Mouse (Mus musculus): ENCODE data around the gene Opcml.
A peak's percentile ranks its signal among the peaks of the same experiment; 100 is the strongest.

Gene Opcml

DNA sequence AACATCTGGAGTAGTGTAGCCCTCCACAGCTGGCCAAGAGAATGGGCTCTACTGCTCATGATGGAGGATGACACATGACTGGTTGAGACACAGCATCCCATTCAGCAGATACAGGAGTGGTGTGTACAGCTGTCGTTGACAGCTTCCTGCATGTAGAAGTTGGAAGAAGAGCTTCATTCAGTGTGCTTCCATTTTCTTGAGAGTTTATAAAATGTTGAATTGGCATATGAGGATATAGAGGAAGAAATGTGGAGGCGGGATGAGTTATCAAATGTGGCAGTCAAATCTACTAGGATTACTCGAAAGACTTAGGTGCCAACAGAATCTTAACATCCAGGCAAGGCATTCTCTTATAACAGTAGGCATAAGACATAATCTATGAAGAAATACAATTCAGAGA is 723.3 kb downstream of the Opcml start:
- peak; percentile 68; the same call in 1 of the 2 replicates for ATAC-seq (ENCODE audit: low TSS enrichment)

DNA sequence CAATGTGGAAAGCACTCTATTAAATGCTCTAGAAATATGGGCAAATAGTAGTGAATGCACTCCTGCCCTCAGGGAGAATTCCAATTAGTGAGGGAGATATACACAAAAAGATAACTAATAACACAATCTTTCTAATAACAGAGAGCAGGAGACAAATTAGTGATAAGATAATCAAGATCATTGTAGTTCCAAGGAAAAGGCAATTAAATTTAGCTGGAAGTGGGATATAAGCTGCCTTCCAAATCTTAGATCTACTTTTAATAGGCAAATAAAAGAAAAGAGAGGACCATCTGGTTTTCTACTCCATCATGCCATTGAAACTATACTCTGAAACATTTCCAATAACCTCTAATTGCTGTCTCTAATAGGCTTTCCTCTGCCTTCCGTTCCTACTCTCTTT is 742.6 kb downstream of the Opcml start:
- ATAC-seq (ENCODE audit: low TSS enrichment), result no peak

DNA sequence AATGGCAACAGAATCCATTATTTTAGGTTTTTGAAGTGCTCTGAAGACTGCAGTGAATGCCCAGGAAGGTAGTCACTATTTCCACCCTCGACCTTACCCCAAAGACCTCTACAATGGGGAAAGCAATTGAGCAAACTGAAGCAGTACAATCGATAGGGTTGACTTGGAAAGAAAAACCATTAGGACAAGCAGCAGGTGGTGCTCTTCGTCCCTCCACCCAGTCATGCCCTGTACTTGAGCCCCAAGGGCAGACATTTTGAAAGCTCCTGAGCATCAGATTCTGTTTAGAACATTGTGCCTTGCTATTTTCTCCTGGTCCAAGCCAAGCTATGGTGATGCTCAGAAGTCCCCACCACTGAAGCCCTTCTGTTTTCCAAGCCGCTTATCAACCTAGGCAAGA is 744.4 kb downstream of the Opcml start:
- ATAC-seq (ENCODE audit: low TSS enrichment), result no peak

DNA sequence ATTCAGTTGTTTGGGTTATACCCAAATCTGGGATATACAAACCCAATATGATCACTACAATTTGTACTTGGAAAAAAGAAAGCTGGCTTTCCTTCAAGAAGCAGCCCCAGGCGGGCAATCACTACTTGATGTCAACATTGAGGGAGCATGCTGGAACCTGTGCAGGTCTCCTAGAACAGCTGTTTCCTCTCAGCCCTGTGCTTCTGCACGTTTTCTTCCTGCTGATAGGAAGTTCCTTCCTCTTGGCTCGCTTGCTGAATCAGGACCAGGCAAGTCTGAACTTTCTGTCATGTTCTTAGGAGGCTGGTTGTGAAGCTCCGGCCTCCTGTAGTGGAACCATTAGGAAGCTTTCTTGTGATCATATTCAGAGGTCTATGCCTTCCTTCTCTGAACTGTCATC is 746.1 kb downstream of the Opcml start:
- no peak for ATAC-seq (ENCODE audit: low TSS enrichment)

DNA sequence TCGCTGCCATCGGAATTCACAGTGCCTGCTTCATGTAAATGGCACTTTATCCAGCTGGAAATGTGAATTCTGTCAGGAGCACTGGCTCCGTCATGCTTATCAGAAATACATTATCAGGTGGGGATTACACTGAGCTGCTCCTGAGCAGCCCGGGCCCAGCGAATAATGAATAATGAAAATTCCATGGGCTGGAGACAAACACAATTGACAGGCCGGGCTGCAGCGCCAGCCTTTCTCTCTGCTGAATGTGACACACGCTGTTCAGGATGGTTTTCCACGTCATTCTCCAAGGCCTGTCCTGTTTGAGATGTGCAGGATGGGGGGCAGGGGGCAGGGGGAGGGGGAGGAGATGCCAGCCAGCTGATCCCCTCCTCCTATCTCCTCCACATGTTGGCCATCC is 757.6 kb downstream of the Opcml start:
- ATAC-seq (ENCODE audit: low TSS enrichment), result no peak

DNA sequence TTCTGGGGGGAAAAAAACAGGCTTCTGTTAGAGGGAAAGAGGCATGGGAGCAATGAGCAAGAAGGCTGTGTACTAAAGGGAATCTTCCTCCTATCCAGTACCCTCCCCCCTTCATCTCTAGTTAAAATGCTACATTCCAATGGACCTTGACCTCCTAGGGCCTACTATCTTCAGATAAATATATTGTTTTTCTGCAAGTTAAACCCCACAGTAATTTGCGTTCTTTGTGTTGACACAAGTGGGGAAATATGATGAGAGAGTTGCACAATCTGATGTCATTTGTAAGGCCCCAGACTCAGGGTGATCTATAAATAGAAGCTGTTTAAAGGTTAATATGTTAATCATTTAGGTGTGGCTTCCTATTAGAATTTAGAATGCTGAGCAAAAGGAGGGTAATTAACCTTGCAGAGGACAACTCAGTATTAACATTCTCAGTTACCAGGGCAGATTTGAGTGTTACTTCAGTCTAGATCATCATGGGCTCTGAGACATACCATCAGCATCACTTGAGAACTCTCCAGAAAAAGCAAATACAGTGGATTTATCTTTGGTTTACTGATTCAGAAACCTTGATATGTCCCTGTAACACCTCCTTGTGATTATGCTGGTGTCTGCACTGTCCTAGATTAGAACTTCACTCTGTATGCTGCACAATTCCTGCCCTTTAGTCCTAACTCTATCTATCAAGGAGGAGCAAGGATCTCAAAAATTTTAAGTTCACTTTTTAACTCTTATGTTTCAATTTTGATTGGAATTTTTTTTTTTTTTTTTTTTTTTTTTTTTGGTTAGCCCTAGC is 762.0 kb downstream of the Opcml start:
- no peak for ATAC-seq (ENCODE audit: low TSS enrichment)

DNA sequence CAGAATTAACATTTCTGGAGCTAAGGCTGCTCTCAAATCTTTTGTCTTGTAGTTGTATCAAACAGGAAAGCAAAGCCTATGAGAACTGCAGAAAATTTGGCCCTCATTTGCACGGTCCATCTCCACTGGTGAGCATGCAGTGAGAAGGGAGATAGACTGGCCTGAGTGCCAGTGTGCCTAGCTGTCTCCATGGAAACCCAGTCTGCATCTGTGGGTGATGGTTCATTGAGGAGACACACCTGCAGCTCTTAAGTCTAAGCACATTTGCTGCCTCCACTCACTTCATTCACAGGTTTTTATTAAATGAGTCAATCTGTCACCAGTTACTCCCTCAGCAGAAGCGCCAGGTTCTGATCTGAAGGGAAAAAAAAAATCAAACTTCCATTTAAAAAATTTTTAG is 768.1 kb downstream of the Opcml start:
- peak; percentile 64; the same call in 1 of the 2 replicates for ATAC-seq (ENCODE audit: low TSS enrichment)

DNA sequence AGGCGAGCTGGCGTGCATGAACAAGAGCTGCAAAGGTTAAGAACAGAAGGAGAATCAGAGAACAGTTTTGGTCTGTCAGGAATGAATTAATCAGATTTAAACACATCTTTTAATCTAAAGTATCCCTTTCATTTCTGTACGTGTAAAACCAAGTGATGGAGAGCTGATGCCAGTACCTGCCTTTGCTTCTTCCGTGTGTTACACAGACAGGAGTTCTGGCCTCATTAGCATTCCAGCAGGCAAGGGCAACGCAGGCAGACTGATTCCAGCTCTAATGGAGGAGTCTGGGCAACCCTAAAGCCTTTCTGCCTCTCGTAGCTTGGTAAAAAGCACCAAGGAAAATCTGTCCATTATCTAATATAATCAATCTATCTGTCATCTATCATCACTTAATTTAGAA is 771.2 kb downstream of the Opcml start:
- no peak for ATAC-seq (ENCODE audit: low TSS enrichment)

DNA sequence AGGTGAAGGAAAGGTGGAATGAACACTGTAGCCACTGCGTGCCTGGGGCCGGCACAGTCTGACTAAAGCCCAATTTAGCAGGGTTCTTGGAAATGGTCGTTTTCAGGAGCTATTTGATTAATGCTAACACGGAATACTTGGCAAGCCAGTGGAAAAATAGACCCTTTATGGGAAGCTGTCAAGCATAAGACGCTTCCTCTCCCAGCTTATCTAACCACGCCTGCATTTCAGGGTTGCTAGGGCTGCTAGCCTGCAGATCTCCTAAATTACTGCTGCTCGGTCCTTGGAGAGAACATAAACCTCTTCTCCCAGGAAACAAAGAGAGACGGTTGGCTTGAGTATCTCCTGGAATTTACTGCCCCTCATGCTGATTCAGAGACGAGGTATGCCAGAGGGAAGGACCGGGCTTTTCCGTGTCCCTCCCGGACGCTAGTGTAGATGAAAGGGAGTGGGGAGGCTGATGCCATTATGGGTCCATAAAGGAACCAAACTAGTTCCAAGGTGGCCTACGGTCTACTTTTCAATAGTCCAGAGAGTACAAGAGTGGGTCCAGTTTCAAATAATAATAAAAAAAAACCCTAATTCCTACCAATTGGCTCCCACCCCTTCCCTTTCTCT is 772.6 kb downstream of the Opcml start:
- ATAC-seq (ENCODE audit: low TSS enrichment), result no peak

DNA sequence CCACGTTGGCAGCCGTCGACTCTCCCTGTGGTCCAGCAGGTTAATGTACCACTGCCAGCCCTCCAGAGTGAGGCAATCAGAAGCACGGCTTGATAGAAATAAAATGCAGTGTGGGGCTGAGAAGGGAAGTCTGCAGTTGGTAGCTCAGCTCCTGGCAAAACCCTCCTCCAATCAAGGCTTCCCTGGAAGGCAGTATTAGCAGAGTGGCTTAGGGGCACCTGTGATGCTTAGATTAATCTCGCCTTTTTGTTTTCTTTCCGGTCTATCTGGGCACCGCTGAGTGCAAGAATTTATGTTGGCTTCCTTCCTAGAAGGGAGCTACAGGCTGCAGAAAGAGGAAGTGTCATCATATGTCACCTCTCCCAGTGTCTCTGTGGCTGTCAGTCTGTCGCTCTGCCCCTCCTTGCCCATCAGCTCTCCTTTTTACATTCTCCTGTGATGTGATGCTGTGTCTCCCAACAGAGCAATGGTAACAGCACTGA is 778.5 kb downstream of the Opcml start:
- ATAC-seq (ENCODE audit: low TSS enrichment), result peak; percentile 44

DNA sequence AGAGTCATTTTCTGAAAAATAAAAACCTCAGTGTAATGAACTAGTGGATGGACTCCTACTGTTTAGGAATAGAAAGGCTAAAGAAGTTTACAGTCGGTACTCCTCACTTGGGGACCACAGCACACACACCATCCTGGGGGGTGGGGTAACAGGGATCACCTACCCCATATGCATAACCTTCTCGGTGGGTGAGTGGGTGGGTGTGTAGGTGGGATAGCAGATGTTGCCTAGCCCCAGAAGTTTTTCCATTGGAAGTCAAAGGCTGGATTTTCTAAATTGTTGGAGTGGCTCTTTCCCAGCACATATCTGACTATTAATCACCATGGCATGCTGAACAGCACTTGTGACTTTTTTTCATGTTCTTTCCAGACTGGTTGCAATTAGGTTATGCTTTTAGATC is 779.2 kb downstream of the Opcml start:
- peak; percentile 22 for ATAC-seq (ENCODE audit: low TSS enrichment)

DNA sequence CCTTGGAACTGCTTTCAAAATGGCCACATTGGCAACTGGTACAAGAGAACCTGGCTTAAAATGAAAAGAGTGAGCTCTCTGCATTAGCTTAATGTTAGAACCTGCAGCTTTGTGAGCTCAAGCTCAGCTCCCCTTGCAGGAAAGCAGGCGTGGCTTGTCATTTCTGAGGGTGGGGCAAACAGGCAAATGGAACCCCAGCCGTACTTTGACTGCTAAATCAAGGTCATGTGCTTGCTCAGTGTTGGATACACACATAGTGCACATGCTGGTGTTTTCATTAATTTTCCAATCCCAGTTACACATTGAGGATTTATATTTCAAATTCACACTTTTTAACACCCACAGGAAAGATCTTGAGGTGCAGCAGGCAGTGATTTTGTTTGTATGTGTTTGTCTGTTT is 781.1 kb downstream of the Opcml start:
- ATAC-seq (ENCODE audit: low TSS enrichment), result no peak

DNA sequence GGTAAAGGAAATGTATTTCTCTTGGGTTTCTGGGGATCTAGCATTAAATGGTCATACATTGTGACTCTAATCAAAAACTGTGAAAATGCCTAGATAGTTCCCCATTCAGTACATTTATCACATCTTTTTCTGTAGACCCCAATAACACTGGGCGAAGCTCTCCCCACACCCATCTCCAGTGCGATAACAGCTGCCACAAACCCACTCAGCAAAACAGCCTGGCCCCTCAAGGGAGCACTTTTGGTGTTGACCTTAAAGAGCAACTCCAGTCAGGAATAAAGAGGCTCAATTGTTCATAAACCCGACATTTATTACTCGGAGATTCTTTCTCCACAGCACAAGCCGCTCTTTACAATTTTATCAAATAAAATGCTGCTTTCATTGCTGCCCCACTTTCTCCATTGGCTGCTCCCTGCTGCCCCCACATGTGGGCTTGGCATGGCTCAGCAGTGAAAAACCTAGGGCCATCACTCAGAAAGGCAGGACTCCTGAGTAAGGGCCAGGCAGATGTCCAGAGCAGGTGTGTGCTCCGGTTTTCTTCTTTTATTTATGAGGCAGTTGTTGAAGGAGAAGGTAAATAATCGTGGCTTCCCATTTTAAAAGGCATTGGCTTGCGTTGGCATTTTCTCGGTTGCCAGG is 781.7 kb downstream of the Opcml start:
- ATAC-seq (ENCODE audit: low TSS enrichment), result no peak

DNA sequence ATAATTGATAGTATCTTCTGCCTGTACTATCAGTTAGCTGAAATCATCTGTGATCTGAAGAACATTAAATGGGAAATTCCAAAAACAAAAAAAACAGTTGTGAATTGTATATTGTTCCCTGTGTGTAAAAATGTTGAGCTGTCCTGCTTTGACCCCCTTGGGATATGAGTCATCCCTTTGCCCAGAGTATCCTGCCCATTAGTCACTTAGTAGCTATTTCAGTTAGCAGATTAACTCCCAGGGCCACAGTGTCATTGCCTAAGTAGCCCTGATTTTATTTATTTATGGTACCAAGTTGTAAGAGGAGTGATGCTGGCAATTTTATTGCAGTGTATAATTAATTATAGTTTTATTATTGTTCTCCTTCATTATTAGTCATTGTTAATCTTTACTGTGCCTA is 788.2 kb downstream of the Opcml start:
- ATAC-seq (ENCODE audit: low TSS enrichment), result no peak

DNA sequence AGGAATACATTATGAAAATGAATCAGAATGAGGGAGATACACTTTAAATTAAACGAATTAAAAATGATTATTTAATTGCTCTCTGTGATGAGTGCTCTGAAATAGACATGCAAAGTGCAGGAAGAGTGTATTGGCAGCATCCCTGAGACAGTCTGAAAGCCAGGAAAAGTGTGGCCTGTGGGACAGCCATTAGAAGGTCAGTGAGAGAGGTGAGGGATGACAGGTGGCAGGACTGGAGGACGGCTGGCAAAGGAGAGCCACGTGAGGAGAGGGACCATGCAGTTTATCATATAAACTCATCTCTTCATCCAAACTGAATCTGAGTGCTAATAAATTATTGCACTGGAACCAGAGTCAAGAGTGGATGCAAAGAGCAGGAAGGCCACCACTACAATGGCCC is 796.7 kb downstream of the Opcml start:
- no peak for ATAC-seq (ENCODE audit: low TSS enrichment)

DNA sequence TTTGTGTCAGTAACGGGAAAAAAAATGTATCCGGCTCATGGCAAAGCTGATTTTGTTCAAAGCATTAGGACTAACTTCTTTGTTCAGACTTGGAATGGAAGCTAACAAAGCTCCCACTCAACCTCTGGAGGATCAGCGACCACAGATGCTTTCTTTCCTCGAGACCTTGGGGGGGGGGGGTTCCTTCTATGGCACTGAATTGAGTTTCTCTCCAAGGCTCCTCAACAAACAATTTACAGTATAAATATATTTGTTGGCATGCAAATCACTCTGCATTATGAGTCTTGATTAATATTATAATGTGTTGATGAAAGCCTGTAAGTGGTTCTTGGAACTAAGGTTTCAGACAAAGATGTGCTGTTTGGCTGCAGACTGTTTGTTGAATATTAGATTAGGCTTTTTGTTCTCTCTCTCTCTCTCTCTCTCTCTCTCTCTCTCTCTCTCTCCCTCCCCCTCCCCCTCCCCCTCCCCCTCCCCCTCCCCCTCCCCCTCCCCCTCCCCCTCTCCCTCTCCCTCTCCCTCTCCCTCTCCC is 797.3 kb downstream of the Opcml start:
- no peak for ATAC-seq (ENCODE audit: low TSS enrichment)

DNA sequence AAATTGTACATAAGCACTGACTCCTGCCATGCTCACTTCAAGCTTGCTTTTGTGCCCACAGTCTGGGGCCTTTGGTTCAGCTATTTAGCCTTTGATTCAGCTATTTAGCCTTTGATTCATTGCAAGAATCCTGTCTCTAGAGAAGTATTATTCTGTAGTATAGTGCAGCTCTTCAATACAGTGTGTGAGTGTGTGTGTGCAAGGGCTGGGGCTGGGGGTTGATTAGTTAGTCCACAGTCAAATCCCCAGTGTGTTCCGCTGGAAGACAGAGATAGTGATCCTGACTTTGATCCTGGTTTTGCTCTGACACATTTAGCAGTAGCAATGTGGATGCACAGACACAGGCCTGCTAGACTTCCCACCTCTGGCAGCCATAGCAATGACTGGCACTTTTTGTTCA is 797.9 kb downstream of the Opcml start:
- no peak for ATAC-seq (ENCODE audit: low TSS enrichment)

DNA sequence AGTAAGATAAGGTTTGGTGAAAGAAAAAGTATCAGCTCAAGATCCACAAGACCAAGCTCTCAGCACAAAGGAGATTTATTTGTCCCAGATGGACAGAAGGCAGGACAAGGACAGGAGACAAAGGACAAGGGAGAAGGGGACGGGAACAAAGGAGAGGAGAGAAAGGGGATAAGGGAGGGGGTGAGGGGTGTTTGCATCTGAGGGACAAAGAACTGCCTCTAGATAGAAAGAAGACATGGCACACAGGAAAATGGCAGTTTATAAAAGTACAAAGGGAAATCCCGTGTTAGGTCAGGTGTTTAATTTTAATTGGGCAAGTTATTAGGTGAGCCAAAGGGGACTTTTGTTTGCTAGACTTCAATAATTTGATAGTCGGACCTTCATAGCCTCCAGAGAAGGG is 801.6 kb downstream of the Opcml start:
- no peak for ATAC-seq (ENCODE audit: low TSS enrichment)

DNA sequence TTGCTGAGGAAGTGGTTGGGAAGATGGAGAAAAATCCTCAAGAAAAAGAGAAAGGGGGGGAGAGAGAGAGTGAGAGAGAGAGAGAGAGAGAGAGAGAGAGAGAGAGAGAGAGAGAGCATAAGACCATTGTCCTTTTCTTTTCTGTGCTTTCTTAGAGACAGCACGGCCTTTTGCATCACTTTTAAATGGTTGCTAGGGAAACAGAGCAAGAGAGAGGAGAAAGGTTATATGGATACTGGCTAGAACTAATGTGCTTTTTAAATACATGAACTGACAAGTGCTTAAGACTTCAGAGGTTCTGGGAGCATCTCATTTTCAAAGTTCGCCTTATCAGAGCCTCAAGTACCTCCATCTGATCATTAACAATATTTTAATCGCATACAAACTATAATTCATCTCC is 804.5 kb downstream of the Opcml start:
- ATAC-seq (ENCODE audit: low TSS enrichment), result no peak

DNA sequence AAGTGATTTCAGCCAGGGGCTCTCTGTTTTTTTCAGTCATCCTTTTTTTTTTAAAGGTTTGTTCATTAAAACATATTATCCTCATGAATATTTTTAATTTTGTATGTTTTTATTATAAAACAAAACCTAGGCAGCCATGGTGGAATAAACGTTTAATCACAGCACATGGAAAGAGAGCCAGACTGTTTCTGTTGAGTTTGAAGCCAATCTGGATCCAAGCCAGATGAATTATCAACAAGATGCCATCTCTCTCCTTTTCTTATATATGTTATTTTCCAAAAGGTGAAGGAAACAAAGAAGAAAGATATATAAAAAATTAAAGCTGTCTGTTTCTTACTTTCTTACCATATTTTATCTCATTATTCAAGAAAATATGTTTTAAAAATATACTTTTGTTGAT is 815.0 kb downstream of the Opcml start:
- ATAC-seq (ENCODE audit: low TSS enrichment), result no peak

DNA sequence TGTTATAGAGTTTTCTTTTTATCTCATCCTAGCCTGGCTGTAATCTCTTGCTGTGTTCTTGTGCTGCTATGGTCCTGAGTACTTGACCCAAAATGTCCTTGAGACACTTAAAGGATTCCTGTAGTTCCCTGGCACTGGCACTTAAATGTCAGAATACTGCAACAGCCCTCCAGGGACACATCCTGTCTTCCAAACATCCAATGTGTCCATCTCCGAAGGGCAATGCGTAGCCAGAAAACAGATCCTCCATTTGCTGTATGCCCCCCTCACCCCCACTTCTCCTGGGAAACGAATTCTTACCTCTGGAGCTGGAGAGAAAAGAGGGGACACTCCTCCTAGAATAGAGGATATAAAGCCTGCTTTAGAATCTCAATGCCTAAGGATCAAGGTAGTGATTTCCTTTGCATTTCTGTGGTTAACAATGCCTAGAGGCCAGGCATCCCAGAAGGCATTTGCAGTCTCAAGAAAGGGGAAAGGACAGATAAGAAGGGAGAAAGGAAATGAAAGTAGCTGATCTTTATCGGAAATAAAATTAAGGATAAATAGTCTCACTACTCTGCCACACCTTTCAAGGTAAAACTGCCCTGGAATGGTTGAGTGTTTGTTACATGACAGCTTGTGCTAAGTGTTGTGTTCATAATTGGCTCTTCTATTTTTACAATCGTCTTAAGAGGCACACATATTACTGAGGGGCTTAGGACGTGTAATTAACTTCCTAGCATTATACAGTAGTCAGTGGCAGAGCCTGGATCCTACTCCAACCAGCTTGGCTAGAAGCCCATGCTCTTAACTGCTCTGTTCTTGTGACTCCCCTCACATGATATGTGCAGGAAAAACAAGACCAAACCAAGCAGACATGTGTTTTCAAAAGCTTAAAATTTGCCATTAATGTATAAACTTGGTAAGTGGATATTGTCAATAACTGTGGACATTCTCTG is 823.4 kb downstream of the Opcml start:
- ATAC-seq (ENCODE audit: low TSS enrichment), result no peak

DNA sequence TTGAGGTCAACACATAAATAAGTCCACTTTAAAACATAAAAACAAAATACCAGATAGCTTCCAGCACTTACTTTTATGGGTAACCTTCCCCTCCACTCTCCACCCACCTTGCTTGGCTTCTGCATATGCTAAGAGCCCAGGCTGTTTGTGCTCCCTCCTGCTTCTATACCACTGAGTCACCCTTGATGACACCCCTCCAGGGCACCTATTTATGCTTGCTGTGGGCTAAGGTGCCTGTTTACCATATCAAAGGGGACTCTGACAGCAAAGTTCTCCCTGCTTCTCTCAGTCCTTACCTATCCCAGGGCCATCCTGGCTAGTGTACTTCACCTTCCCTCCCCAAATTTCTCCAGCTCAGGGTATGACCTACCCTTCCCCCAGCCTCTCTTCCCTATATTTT is 824.9 kb downstream of the Opcml start:
- no peak for ATAC-seq (ENCODE audit: low TSS enrichment)

Measured in frontal cortex, adult (tissue).